Mouse (Mus musculus): ENCODE data around the gene Snrpd2. TPM values are rescaled to one million over a fixed set of nuclear protein-coding genes. Genes with fewer than 3 reads are reported as not detected.

Gene Snrpd2
- 255 TPM for polyA plus RNA-seq (2012; fragmentation: generic; extraction: Trizol)
- long read RNA-seq, experiment 1, transcript Snrpd2-201 (3 exons, 1,420 nt): major isoform, 151 of 164 reads
- long read RNA-seq, experiment 1, partial matches to known transcripts: 9 of 164 reads
- long read RNA-seq, experiment 1, other reads (novel, unspliced or antisense): 4 of 164 reads
- long read RNA-seq, experiment 2, transcript Snrpd2-201 (3 exons, 1,420 nt): major isoform, 23 of 24 reads
- long read RNA-seq, experiment 2, partial matches to known transcripts: 0 of 24 reads
- long read RNA-seq, experiment 2, other reads (novel, unspliced or antisense): 0 of 24 reads

DNA sequence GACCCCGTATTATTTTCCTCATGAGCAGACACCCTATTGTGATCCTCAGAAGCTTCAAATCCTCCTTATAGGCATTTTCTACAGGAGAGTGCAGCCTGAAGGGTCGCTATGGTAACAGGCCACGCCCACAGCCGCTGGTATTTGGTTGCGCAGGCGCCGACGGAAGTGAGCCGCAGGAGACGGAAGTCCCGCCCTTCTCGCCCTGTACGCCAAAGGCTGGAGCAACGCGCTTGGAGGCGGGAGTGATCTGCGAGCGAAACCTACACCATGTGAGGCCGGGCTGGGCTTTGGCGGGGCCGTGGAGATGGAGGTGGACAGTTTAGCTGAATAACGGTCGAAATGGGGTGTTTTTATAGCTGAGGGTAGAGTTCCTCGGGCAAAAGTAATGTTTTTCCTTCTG lies at the start of gene Snrpd2:
Gene Snrpd2 (plus strand): TSS at position 97 of the 400 bp plus-strand sequence.
- no peak for TF ChIP-seq MYOG (IDR thresholded peaks at IDR 0.05; ENCODE audit: control insufficient read depth, extremely low read depth, insufficient read length)
- TF ChIP-seq CTCF (IDR thresholded peaks at IDR 0.05; ENCODE audit: control insufficient read depth, insufficient read depth, insufficient read length): no peak
- no peak for TF ChIP-seq USF1 (IDR thresholded peaks at IDR 0.05; ENCODE audit: low read depth)
- TF ChIP-seq FOSL1 (IDR thresholded peaks at IDR 0.05; ENCODE audit: insufficient read depth, low read length, poor library complexity, severe bottlenecking): no peak
- no peak for TF ChIP-seq MYOD1 (IDR thresholded peaks at IDR 0.05; ENCODE audit: control insufficient read depth, insufficient read length, low read depth)
- TF ChIP-seq CEBPB (IDR thresholded peaks at IDR 0.05; ENCODE audit: low read depth): no peak
- peak; percentile 48 for TF ChIP-seq MAX (IDR thresholded peaks at IDR 0.05)
- Histone ChIP-seq H3K79me2 (ENCODE audit: control insufficient read depth, insufficient read depth) (peaks cover 39% of the 10 kb centered on the region), H3K79me3 (ENCODE audit: low read depth) (peaks cover 17% of the 10 kb centered on the region), H3K36me3 (ENCODE audit: control insufficient read depth, insufficient read depth) (peaks cover 16% of the 10 kb centered on the region), H3K27me3 (ENCODE audit: control insufficient read depth, insufficient read depth, insufficient read length) (no peaks in the 10 kb centered on the region), H3ac (ENCODE audit: control insufficient read depth, insufficient read length, low read depth) (peak within 1 kb of the TSS; percentile 93), H3K4me3 (ENCODE audit: insufficient read depth, poor library complexity, severe bottlenecking) (peak within 1 kb of the TSS; percentile 75)

DNA sequence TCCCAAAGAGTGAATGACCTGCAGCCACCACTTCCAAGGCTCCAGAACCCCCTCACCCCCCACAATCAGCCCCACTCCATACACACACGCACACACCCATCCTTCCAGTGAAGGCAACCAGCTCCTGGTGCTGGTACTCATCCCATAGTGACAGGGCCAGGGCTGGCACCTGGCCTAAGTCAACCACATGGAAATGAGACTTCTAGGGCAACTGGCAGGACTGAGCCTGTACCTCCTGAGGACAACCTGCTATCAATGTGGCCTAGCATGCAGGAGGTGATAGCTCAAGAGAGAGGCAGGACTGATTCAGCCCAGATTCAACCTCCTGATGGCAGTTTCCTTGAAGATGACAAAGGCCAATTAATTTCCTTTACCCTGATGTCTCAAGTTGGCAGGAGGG lies 49.2 kb upstream of the Snrpd2 start:
- no peaks in the 10 kb centered on the region for H3K79me3 ChIP-seq (ENCODE audit: low read depth)
- no peaks in the 10 kb centered on the region for H3K36me3 ChIP-seq (ENCODE audit: control insufficient read depth, insufficient read depth)
- H3K79me2 ChIP-seq (ENCODE audit: control insufficient read depth, insufficient read depth): no peaks in the 10 kb centered on the region
- peaks cover 4% of the 10 kb centered on the region for H3K27me3 ChIP-seq (ENCODE audit: control insufficient read depth, insufficient read depth, insufficient read length)
- H3K4me3 ChIP-seq (ENCODE audit: insufficient read depth, poor library complexity, severe bottlenecking): no peak overlapping the region
- TF ChIP-seq CEBPB (IDR thresholded peaks at IDR 0.05; ENCODE audit: low read depth): no peak
- no peak for TF ChIP-seq MAX (IDR thresholded peaks at IDR 0.05)
- TF ChIP-seq CTCF (IDR thresholded peaks at IDR 0.05; ENCODE audit: control insufficient read depth, insufficient read depth, insufficient read length): no peak
- no peak for TF ChIP-seq USF1 (IDR thresholded peaks at IDR 0.05; ENCODE audit: low read depth)
- TF ChIP-seq MYOG (IDR thresholded peaks at IDR 0.05; ENCODE audit: control insufficient read depth, extremely low read depth, insufficient read length): no peak
- no peak for TF ChIP-seq FOSL1 (IDR thresholded peaks at IDR 0.05; ENCODE audit: insufficient read depth, low read length, poor library complexity, severe bottlenecking)
- no peak for TF ChIP-seq MYOD1 (IDR thresholded peaks at IDR 0.05; ENCODE audit: control insufficient read depth, insufficient read length, low read depth)
- H3ac ChIP-seq (ENCODE audit: control insufficient read depth, insufficient read length, low read depth): no peak overlapping the region

DNA sequence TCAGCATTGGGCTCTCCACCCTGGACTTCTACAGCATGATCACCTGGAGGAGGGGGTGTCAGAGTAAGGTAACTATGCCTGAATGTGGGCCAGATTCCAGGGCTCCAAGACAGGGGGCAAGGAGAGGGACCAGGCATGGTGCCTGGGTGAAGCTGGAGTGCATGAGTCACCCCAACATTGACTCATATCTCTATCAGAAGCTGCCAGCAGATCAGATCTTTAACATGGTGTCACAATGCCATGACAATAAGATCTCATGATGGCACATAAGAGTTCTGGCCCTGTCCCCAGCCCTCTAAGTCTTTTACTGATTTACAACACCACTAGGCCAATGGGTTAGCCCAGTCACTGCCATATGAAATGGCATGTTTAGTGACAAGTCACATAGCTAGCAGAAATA lies 45.8 kb upstream of the Snrpd2 start:
- H3K36me3 ChIP-seq (ENCODE audit: control insufficient read depth, insufficient read depth): no peaks in the 10 kb centered on the region
- TF ChIP-seq MYOG (IDR thresholded peaks at IDR 0.05; ENCODE audit: control insufficient read depth, extremely low read depth, insufficient read length) (no peak), MYOD1 (IDR thresholded peaks at IDR 0.05; ENCODE audit: control insufficient read depth, insufficient read length, low read depth) (no peak)
- H3K79me2 ChIP-seq (ENCODE audit: control insufficient read depth, insufficient read depth): no peaks in the 10 kb centered on the region
- no peak overlapping the region for H3ac ChIP-seq (ENCODE audit: control insufficient read depth, insufficient read length, low read depth)
- H3K4me3 ChIP-seq (ENCODE audit: insufficient read depth, poor library complexity, severe bottlenecking): no peak overlapping the region
- no peaks in the 10 kb centered on the region for H3K79me3 ChIP-seq (ENCODE audit: low read depth)
- peaks cover 14% of the 10 kb centered on the region for H3K27me3 ChIP-seq (ENCODE audit: control insufficient read depth, insufficient read depth, insufficient read length)

DNA sequence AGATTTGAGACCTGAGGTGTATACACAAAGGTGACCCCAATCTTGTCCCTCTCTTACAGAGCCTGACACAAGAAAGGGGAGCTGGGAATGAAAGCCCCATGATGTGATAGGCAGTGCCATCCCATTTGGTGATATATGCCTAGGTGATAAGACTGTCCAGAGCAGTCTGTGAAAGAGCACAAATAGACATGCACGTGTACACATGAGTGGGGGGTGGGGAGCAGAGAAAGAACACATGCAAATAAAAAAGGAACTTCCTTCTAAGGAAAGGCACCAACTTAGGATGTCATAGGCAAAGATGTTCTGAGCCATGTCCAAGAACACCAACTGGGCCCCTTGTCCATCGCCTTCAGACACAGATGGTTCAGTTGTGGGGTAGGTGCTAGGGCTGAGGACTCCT lies 45.0 kb upstream of the Snrpd2 start:
- Histone ChIP-seq H3K79me3 (ENCODE audit: low read depth) (no peaks in the 10 kb centered on the region), H3ac (ENCODE audit: control insufficient read depth, insufficient read length, low read depth) (no peak overlapping the region), H3K4me3 (ENCODE audit: insufficient read depth, poor library complexity, severe bottlenecking) (no peak overlapping the region), H3K79me2 (ENCODE audit: control insufficient read depth, insufficient read depth) (no peaks in the 10 kb centered on the region), H3K27me3 (ENCODE audit: control insufficient read depth, insufficient read depth, insufficient read length) (peaks cover 14% of the 10 kb centered on the region), H3K36me3 (ENCODE audit: control insufficient read depth, insufficient read depth) (no peaks in the 10 kb centered on the region)
- TF ChIP-seq CEBPB (IDR thresholded peaks at IDR 0.05; ENCODE audit: low read depth) (no peak), MYOD1 (IDR thresholded peaks at IDR 0.05; ENCODE audit: control insufficient read depth, insufficient read length, low read depth) (no peak)

DNA sequence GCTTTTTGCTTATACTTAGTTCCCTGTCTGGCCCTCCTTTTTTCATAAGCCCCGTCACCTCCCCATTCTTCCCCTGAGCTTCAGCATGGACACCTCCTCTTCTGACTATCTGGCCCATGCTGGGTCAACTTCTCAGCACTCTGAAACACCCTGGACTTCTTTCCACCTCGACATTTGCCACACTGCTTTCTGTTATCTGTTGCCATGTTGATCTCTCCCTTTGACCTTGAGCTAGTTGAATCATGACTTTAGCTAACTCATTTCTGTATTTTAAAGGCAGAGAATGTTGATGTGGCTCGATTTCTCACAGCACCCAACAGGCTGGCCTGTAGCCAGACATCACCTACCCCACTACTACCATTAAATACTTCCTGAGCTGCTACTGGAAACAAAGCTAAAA lies 42.1 kb upstream of the Snrpd2 start:
- H3K79me3 ChIP-seq (ENCODE audit: low read depth): no peaks in the 10 kb centered on the region
- no peaks in the 10 kb centered on the region for H3K36me3 ChIP-seq (ENCODE audit: control insufficient read depth, insufficient read depth)
- no peaks in the 10 kb centered on the region for H3K79me2 ChIP-seq (ENCODE audit: control insufficient read depth, insufficient read depth)
- TF ChIP-seq CEBPB (IDR thresholded peaks at IDR 0.05; ENCODE audit: low read depth) (no peak), USF1 (IDR thresholded peaks at IDR 0.05; ENCODE audit: low read depth) (no peak), CTCF (IDR thresholded peaks at IDR 0.05; ENCODE audit: control insufficient read depth, insufficient read depth, insufficient read length) (no peak), FOSL1 (IDR thresholded peaks at IDR 0.05; ENCODE audit: insufficient read depth, low read length, poor library complexity, severe bottlenecking) (no peak), MYOD1 (IDR thresholded peaks at IDR 0.05; ENCODE audit: control insufficient read depth, insufficient read length, low read depth) (no peak), MYOG (IDR thresholded peaks at IDR 0.05; ENCODE audit: control insufficient read depth, extremely low read depth, insufficient read length) (no peak)
- no peak overlapping the region for H3ac ChIP-seq (ENCODE audit: control insufficient read depth, insufficient read length, low read depth)
- H3K27me3 ChIP-seq (ENCODE audit: control insufficient read depth, insufficient read depth, insufficient read length): peaks cover 15% of the 10 kb centered on the region
- no peak overlapping the region for H3K4me3 ChIP-seq (ENCODE audit: insufficient read depth, poor library complexity, severe bottlenecking)

DNA sequence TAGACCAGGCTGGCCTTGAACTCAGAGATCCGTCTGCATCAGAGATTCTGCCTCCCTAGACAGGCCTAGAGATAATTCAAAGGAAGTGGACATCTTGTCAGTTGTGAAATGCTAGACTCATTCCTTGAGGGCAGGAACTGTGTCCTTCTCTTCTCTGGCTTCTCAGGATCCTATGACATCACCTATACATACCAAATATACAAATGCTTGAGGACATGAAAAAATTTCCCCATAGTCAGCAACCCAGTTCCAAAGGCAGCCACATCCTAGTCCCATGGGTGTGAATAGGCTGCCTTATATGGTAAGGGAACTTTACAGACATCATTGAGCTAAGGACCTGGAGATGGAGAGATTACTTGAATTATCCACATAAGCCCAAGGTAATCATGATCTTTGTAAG lies 40.0 kb upstream of the Snrpd2 start:
- Histone ChIP-seq H3K79me2 (ENCODE audit: control insufficient read depth, insufficient read depth) (no peaks in the 10 kb centered on the region), H3K36me3 (ENCODE audit: control insufficient read depth, insufficient read depth) (no peaks in the 10 kb centered on the region), H3K27me3 (ENCODE audit: control insufficient read depth, insufficient read depth, insufficient read length) (peaks cover 17% of the 10 kb centered on the region), H3ac (ENCODE audit: control insufficient read depth, insufficient read length, low read depth) (no peak overlapping the region), H3K79me3 (ENCODE audit: low read depth) (no peaks in the 10 kb centered on the region), H3K4me3 (ENCODE audit: insufficient read depth, poor library complexity, severe bottlenecking) (no peak overlapping the region)
- TF ChIP-seq CEBPB (IDR thresholded peaks at IDR 0.05; ENCODE audit: low read depth) (no peak), MYOG (IDR thresholded peaks at IDR 0.05; ENCODE audit: control insufficient read depth, extremely low read depth, insufficient read length) (no peak), USF1 (IDR thresholded peaks at IDR 0.05; ENCODE audit: low read depth) (no peak), MYOD1 (IDR thresholded peaks at IDR 0.05; ENCODE audit: control insufficient read depth, insufficient read length, low read depth) (no peak), FOSL1 (IDR thresholded peaks at IDR 0.05; ENCODE audit: insufficient read depth, low read length, poor library complexity, severe bottlenecking) (no peak), MAX (IDR thresholded peaks at IDR 0.05) (no peak), CTCF (IDR thresholded peaks at IDR 0.05; ENCODE audit: control insufficient read depth, insufficient read depth, insufficient read length) (no peak)
